Mouse (Mus musculus) liver, postnatal 0 days (tissue): Measurements from ENCODE around the gene Gli2. TPM values are rescaled to one million over a fixed set of nuclear protein-coding genes. Genes with fewer than 3 reads are reported as not detected.

Source experiments
- ATAC-seq: fragments of 200-750 bp; cut with Nextera tagmentation; 2 replicates; pipeline ENCODE4 v1.8.0; 2017; ENCODE audit warnings: mild to moderate bottlenecking, moderate library complexity
- DNase-seq: peaks from one replicate; pipeline ENCODE4 v3.0.0-alpha.2; 2016
- H3K27ac ChIP-seq: fragments of 300-500 bp; sonication (generic); 2 replicates; pipeline ENCODE4 v1.5.1; 2014; ENCODE audit warnings: antibody characterized with exemption, moderate library complexity, mild to moderate bottlenecking, low read depth
- H3K27me3 ChIP-seq: fragments of 300-500 bp; sonication (generic); 2 replicates; pipeline ENCODE4 v1.6.1; 2014; ENCODE audit warnings: low read length, control low read depth, mixed read lengths; ENCODE audit not compliant: insufficient read depth
- H3K36me3 ChIP-seq: fragments of 300-500 bp; sonication (generic); replicated peaks from 2 replicates; pipeline ENCODE4 v1.6.1; 2014; ENCODE audit warnings: mild to moderate bottlenecking, control low read depth, low read length, moderate library complexity, mixed read lengths; ENCODE audit not compliant: insufficient read depth
- H3K4me1 ChIP-seq: fragments of 300-500 bp; sonication (generic); 2 replicates; pipeline ENCODE4 v1.6.1; 2014; ENCODE audit warnings: antibody characterized with exemption, mild to moderate bottlenecking, control low read depth; ENCODE audit not compliant: insufficient read depth
- H3K4me2 ChIP-seq: fragments of 300-500 bp; sonication (generic); 2 replicates; pipeline ENCODE4 v1.6.1; 2014; ENCODE audit warnings: low read depth, mild to moderate bottlenecking, low read length, moderate library complexity, mixed read lengths
- H3K4me3 ChIP-seq: fragments of 300-500 bp; sonication (generic); 2 replicates; pipeline ENCODE4 v1.5.1; 2014; ENCODE audit warnings: low read depth, low read length
- H3K9ac ChIP-seq: fragments of 300-500 bp; sonication (generic); replicated peaks from 2 replicates; pipeline ENCODE4 v1.6.1; 2014; ENCODE audit warnings: mild to moderate bottlenecking, moderate library complexity
- H3K9me3 ChIP-seq: fragments of 300-500 bp; sonication (generic); 2 replicates; pipeline ENCODE4 v1.6.1; 2016; ENCODE audit warnings: mild to moderate bottlenecking, control low read depth, low read length, mixed read lengths
- CTCF ChIP-seq: sonication (generic); IDR thresholded peaks from 2 replicates; pipeline ENCODE4 v1.5.1; 2016; ENCODE audit warnings: antibody characterized with exemption, low read depth
- EP300 ChIP-seq: IDR thresholded peaks from 2 replicates; pipeline ENCODE4 v1.6.1; 2016; ENCODE audit warnings: antibody characterized with exemption, low read depth, mild to moderate bottlenecking
- WGBS: fragments of 180-500 bp; shearing (Covaris S2); extraction: QIAGEN DNeasy Blood & Tissue Kit; methylation state at CpG from one replicate; pipeline ENCODE4 v1.1.7; 2014; ENCODE audit not compliant: insufficient replicate concordance; 5-methylcytosine and 5-hydroxymethylcytosine counted together
- polyA plus RNA-seq: library from polyadenylated mRNA; unstranded; fragments of >200 nt; fragmentation: Nextera tagmentation; extraction: Ambion mirVana; gene quantifications from 2 replicates; pipeline ENCODE4 v1.2.1, GENCODE M21; 2015

The Gli2 gene
- polyA plus RNA-seq, 1 experiment from 2014 or later = 0.27 TPM

GRCm38 (mm10) chr1:119048547-119048946, 4.9 kb downstream of the Gli2 start:
- Histone ChIP-seq H3K4me2 (no peak overlapping the region), H3K9ac (no peak overlapping the region), H3K36me3 (no peaks in the 10 kb centered on the region), H3K9me3 (no peaks in the 10 kb centered on the region), H3K27ac (no peak overlapping the region), H3K4me3 (no peak overlapping the region), H3K27me3 (peaks cover 64% of the 10 kb centered on the region), H3K4me1 (peaks cover 7% of the 10 kb centered on the region)
- WGBS = 10% methylated on average over 6 of the region's 6 CpGs
- no peak for ATAC-seq
- no peak for TF ChIP-seq CTCF
- TF ChIP-seq EP300 = no peak
- DNase-seq = no peak

- Histone ChIP-seq H3K4me1 (peaks cover 3% of the 10 kb centered on the region), H3K9ac (no peak overlapping the region; the same call in 1 of the 2 replicates), H3K27ac (no peak overlapping the region), H3K36me3 (no peaks in the 10 kb centered on the region), H3K9me3 (no peaks in the 10 kb centered on the region), H3K4me3 (peak overlapping the region; percentile 42), H3K4me2 (peak overlapping the region; percentile 75), H3K27me3 (peaks cover 56% of the 10 kb centered on the region)
- WGBS = 8% methylated on average over 51 of the region's 61 CpGs
- no peak for TF ChIP-seq EP300
- TF ChIP-seq CTCF = no peak
- DNase-seq (no peak), ATAC-seq (peak; percentile 31; the same call in 1 of the 2 replicates)
These were observed 5.7 kb downstream of the Gli2 start for GRCm38 (mm10) chr1:119047462-119048371.

GRCm38 (mm10) chr1:119038436-119038835, 15.0 kb downstream of the Gli2 start:
- no peak overlapping the region for H3K27ac ChIP-seq
- no peaks in the 10 kb centered on the region for H3K36me3 ChIP-seq
- H3K9ac ChIP-seq = no peak overlapping the region
- DNase-seq (no peak), ATAC-seq (no peak)
- no peak overlapping the region for H3K4me3 ChIP-seq
- TF ChIP-seq CTCF = no peak
- no peak for TF ChIP-seq EP300
- no peak overlapping the region for H3K4me2 ChIP-seq
- 92% methylated on average over 1 of the region's 1 CpGs for WGBS
- no peaks in the 10 kb centered on the region for H3K27me3 ChIP-seq
- no peaks in the 10 kb centered on the region for H3K9me3 ChIP-seq
- H3K4me1 ChIP-seq = 0 out of 2 replicates have a peak, but pooled peaks cover 3% of the 10 kb centered on the region

DNA sequence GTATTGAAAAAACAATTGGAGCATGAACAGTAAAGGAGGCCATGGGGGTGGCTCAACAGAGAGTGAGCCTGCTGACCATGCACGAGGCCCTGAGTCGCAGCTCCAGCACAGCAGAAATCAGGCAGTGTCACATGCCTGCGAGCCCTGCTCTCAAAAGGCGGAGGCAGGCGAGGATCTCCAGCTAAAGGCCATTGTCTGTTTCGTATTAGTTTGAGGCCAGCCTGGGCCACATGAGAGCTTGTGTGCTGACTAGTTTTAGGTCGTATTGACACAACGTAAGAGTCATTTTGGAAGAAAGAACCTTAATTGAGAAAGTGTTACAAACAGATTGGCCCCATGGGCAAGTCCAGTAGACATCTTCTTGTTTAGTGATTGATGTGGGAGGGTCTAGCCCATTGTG, 17.5 kb downstream of the Gli2 start:
- Histone ChIP-seq H3K4me2 (no peak overlapping the region), H3K4me1 (peaks cover 4% of the 10 kb centered on the region; the same call in 1 of the 2 replicates), H3K9ac (no peak overlapping the region), H3K27me3 (no peaks in the 10 kb centered on the region), H3K36me3 (no peaks in the 10 kb centered on the region), H3K27ac (no peak overlapping the region), H3K4me3 (no peak overlapping the region), H3K9me3 (no peaks in the 10 kb centered on the region)
- ATAC-seq (no peak), DNase-seq (no peak)
- TF ChIP-seq CTCF (no peak), EP300 (no peak)
- 78% methylated on average over 8 of the region's 8 CpGs for WGBS

- Histone ChIP-seq H3K9me3 (no peaks in the 10 kb centered on the region), H3K4me1 (peaks cover 4% of the 10 kb centered on the region; the same call in 1 of the 2 replicates), H3K27me3 (no peaks in the 10 kb centered on the region), H3K27ac (no peak overlapping the region), H3K9ac (no peak overlapping the region), H3K36me3 (no peaks in the 10 kb centered on the region), H3K4me3 (no peak overlapping the region), H3K4me2 (no peak overlapping the region)
- ATAC-seq (no peak), DNase-seq (no peak)
- 49% methylated on average over 9 of the region's 9 CpGs for WGBS
- TF ChIP-seq EP300 (no peak), CTCF (no peak)
These were observed 18.1 kb downstream of the Gli2 start for GRCm38 (mm10) chr1:119035301-119035700.

- H3K9ac ChIP-seq = no peak overlapping the region
- WGBS = 54% methylated on average over 13 of the region's 13 CpGs
- H3K27ac ChIP-seq = no peak overlapping the region
- no peak overlapping the region for H3K4me2 ChIP-seq
- peaks cover 4% of the 10 kb centered on the region; the same call in 1 of the 2 replicates for H3K4me1 ChIP-seq
- no peak overlapping the region for H3K4me3 ChIP-seq
- no peaks in the 10 kb centered on the region for H3K9me3 ChIP-seq
- ATAC-seq (no peak), DNase-seq (no peak)
- no peak for TF ChIP-seq CTCF
- no peak for TF ChIP-seq EP300
- no peaks in the 10 kb centered on the region for H3K27me3 ChIP-seq
- H3K36me3 ChIP-seq = no peaks in the 10 kb centered on the region
These were observed 19.2 kb downstream of the Gli2 start for GRCm38 (mm10) chr1:119034163-119034705.
